Mouse (Mus musculus) heart, adult 2 months (tissue): Measurements from ENCODE around the gene Gmfg.

Source experiments
- CTCF ChIP-seq: fragments of 200-600 bp; IDR thresholded peaks from 2 replicates; pipeline ENCODE4 v1.8.1; 2022; ENCODE audit warnings: antibody characterized with exemption, mild to moderate bottlenecking, moderate library complexity
- EP300 ChIP-seq: fragments of 200-500 bp; IDR thresholded peaks from 2 replicates; pipeline ENCODE4 v1.6.1; 2011; ENCODE audit warnings: low read depth, low read length, control low read depth; ENCODE audit not compliant: insufficient read depth
- POLR2A ChIP-seq: fragments of 200-500 bp; IDR thresholded peaks from 2 replicates; pipeline ENCODE4 v1.6.1; 2011; ENCODE audit warnings: mild to moderate bottlenecking, low read depth, low read length, control low read depth; ENCODE audit not compliant: insufficient read depth

- TF ChIP-seq EP300: no peak
- TF ChIP-seq CTCF: no peak
- no peak for TF ChIP-seq POLR2A
These were observed 6.7 kb upstream of the Gmfg start for GRCm38 (mm10) chr7:28430512-28430911.
